Mouse (Mus musculus): ENCODE results near the gene Pdgfb. TPM values are rescaled to one million over a fixed set of nuclear protein-coding genes. Genes with fewer than 3 reads are reported as not detected.

Gene Pdgfb
- polyA plus RNA-seq (2012; rRNA removed; ENCODE audit: low replicate concordance), result 7.5 and 8.5 TPM in 2 replicates

GRCm38 (mm10) chr15:80014321-80015210, at the start of gene Pdgfb:
Gene Pdgfb (minus strand): TSS chr15:80014977.

GRCm38 (mm10) chr15:79970940-79971339, 43.8 kb downstream of the Pdgfb start, which contains the start of gene Cbx7:
Gene Cbx7 (minus strand): TSS chr15:79971119.

Other genes starting within 250 kb of the Pdgfb start
- gene Dnal4, start 237.1 kb downstream of the Pdgfb start, polyA plus RNA-seq (2012; rRNA removed; ENCODE audit: low replicate concordance), result 18.0 and 20.8 TPM in 2 replicates
- gene Nptxr, start 210.2 kb downstream of the Pdgfb start, polyA plus RNA-seq (2012; rRNA removed; ENCODE audit: low replicate concordance), result 1.1 and 1.2 TPM in 2 replicates
- 0.46 and 2.7 TPM in 2 replicates for gene Npcd, start 180.7 kb downstream of the Pdgfb start, polyA plus RNA-seq (2012; rRNA removed; ENCODE audit: low replicate concordance)
- gene Cbx6, start 180.3 kb downstream of the Pdgfb start, polyA plus RNA-seq (2012; rRNA removed; ENCODE audit: low replicate concordance), result 14.2 and 16.8 TPM in 2 replicates
- gene Apobec3, start 123.3 kb downstream of the Pdgfb start, polyA plus RNA-seq (2012; rRNA removed; ENCODE audit: low replicate concordance), result 7.4 and 10.7 TPM in 2 replicates
- 14.5 and 21.5 TPM in 2 replicates for gene Cbx7, start 43.9 kb downstream of the Pdgfb start, polyA plus RNA-seq (2012; rRNA removed; ENCODE audit: low replicate concordance)
- gene Syngr1, start 76.4 kb upstream of the Pdgfb start, polyA plus RNA-seq (2012; rRNA removed; ENCODE audit: low replicate concordance), result 18.1 and 34.1 TPM in 2 replicates
- 194 and 479 TPM in 2 replicates for gene Rpl3, start 76.9 kb upstream of the Pdgfb start, polyA plus RNA-seq (2012; rRNA removed; ENCODE audit: low replicate concordance)
- gene Tab1, start 118.2 kb upstream of the Pdgfb start, polyA plus RNA-seq (2012; rRNA removed; ENCODE audit: low replicate concordance), result 28.2 and 31.6 TPM in 2 replicates
- 31.4 and 48.1 TPM in 2 replicates for gene Mgat3, start 158.7 kb upstream of the Pdgfb start, polyA plus RNA-seq (2012; rRNA removed; ENCODE audit: low replicate concordance)
- 11.9 and 12.6 TPM in 2 replicates for gene Mief1, start 219.0 kb upstream of the Pdgfb start, polyA plus RNA-seq (2012; rRNA removed; ENCODE audit: low replicate concordance)
- gene AC140267.1, start 220.9 kb upstream of the Pdgfb start, polyA plus RNA-seq (2012; rRNA removed; ENCODE audit: low replicate concordance), result not detected in 2 replicates
- 123 and 151 TPM in 2 replicates for gene Atf4, start 240.2 kb upstream of the Pdgfb start, polyA plus RNA-seq (2012; rRNA removed; ENCODE audit: low replicate concordance)
- gene Rps19bp1, start 249.3 kb upstream of the Pdgfb start, polyA plus RNA-seq (2012; rRNA removed; ENCODE audit: low replicate concordance), result 16.1 and 24.4 TPM in 2 replicates